Mouse (Mus musculus) layer of hippocampus, postnatal 10 days (tissue): ENCODE results near the gene Tlx1. TPM values are rescaled to one million over a fixed set of nuclear protein-coding genes. Genes with fewer than 3 reads are reported as not detected.

ENCODE experiments used
- DNase-seq, 2 experiments: peaks; one replicate each; pipeline ENCODE4 v3.0.0; 2021; ENCODE audit warnings: low spot score in 2 of 2
- total RNA-seq, 2 experiments: library from RNA; stranded (reverse); gene quantifications; 2 replicates each; pipeline ENCODE4 v1.2.3; 2021

Tlx1 gene
- total RNA-seq, 2 experiments from 2014 or later, result not detected

DNA sequence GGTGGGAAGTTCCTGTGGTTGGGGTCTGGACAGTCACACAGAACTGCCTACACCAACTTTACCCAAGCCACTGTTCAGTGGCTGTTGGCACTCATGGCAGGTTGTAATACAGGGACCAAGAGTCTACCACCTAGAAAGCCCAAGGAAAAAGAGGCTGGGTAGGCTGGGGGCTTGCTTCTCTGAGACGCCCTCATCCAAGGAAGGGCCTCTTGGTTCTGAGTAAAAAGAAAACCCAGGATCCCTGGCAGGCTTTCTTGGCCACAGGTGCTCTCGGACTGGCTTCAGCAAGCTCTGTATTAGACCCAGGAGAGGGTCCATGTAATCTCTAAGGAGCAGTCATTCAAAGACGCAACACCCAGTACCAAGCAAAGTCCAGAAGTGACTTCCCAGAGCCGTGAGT is 7.7 kb downstream of the Tlx1 start:
- no peak for DNase-seq

DNA sequence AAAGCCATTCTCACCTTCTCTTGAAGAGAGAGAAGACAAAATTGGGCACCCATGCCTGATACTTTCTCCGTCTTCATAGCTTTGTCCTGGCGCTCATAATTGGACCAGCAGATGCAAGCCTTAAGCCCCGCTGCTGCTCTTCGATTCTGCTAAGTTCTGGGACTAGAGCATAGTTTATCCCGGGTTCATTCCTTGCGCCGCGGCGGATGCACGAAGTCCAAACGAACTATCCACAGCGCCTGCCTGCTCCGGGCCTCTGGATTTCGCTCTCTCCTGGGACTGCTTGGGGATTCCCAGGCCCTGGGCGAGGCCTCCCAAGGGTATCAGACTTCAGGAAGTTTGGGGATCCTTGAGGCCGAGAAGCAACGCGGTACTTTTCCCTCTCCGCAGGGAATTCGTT is 8.4 kb downstream of the Tlx1 start:
- DNase-seq, result no peak

GRCm38 (mm10) chr19:45159491-45159890 is 9.0 kb downstream of the Tlx1 start:
- DNase-seq, result no peak

GRCm38 (mm10) chr19:45159991-45160390 is 9.5 kb downstream of the Tlx1 start:
- DNase-seq, result no peak

- no peak for DNase-seq
These were observed 10.0 kb downstream of the Tlx1 start for GRCm38 (mm10) chr19:45160523-45160922.

- peak; percentile 76 to 82 for DNase-seq
These were observed 10.6 kb downstream of the Tlx1 start for GRCm38 (mm10) chr19:45161093-45161492.

DNA sequence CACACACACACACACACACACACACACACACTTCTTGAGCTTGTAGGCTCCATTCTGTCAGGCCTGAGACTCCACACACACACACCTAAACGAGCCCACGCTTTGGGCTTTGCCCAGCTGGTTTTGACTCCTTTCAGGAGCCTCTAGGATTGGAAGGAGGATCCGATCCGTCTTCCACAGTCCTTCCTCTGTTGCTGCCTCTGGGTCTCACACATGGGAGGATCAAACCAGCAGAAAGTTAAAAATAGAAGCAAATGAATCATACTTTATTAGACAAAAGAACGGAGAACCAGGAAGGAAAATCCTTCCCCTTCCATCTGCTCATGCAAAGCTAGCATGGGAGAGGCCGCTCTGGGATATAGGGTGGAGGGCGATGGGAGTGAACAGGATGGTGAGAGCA is 11.7 kb downstream of the Tlx1 start:
- no peak for DNase-seq

- DNase-seq, result no peak
These were observed 12.4 kb downstream of the Tlx1 start for GRCm38 (mm10) chr19:45162871-45163270.

GRCm38 (mm10) chr19:45170451-45170850 is 20.0 kb downstream of the Tlx1 start:
- DNase-seq, result peak in 1 of 2 experiments; percentile 2

DNA sequence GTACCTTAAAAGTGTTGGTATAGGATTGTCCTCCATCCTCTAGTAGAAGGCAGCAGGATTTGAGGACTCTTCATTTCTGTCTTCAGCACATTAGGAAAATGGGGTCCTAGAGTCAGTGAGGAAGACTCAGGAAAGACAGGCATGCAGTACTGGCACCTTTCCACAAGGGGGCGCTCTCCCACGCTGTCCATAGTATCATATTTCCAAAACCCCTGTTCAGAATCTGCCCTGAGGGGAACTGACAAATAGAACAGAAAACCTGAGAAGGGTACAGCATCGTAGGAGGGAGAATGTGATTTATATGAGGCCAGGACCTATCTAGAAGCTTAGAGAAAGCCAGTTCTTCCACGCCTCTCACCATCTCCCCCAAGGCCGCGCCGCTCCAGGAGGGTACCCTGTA is 24.3 kb downstream of the Tlx1 start:
- no peak for DNase-seq

DNA sequence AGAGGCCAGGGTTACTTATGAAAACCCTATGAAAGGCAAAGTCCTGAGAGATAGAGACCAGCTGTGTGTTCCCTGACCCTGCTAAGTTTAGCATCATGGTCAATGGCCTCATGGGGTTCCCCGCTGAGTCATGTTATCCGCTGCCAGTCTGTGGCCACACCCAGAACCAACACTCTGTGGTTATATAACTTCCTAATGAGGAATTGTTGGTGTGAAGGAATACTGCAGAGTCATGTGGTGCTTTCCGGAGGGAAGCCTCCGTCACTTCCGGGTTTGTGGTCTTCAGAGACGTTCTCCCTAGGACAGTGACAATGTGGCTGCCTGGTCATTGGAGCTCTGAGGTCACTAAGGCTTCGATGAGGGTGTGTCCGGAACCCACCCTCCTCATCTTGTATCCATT is 25.8 kb downstream of the Tlx1 start:
- no peak for DNase-seq

GRCm38 (mm10) chr19:45177004-45177737 is 26.7 kb downstream of the Tlx1 start:
- peak; percentile 72 to 80 for DNase-seq

GRCm38 (mm10) chr19:45179451-45179850 is 29.0 kb downstream of the Tlx1 start:
- no peak for DNase-seq

DNA sequence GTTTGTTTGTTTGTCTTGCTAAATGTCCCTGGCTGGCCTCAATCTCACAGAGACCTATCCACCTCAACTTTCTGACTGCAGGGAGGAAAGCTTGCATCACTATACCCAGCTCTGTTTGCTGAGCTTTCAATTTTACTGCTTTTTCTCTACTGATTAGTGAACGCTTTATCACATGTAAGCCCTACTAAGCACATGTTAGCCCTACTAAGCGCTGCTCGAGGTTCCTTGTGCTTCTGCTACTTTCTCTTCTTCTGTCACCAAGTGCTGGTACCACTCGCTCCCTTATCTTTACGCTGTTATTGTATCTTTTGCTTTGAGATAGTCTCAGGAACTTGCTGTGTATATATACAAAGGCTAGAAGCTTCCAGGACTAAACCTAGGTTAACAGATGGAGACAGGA is 30.0 kb downstream of the Tlx1 start:
- DNase-seq, result no peak

DNA sequence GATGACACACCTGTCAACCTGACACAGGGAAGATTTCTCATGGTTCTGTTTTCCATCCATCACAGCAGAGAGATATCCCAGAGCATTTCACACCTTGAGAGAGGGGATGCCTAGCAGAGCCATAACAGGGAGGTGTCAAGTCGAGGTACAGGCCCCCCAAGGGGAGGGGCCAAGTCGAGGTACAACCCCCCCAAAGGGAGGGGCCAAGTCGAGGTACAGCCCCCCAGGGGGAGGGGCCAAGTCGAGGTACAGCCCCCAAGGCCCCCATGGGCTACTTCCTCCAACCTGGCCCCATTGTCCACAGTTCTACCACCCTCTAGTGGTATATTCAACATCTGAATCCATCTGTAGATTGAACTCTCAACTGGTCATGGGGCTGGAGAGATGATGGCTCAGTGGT is 44.2 kb downstream of the Tlx1 start:
- no peak for DNase-seq

DNA sequence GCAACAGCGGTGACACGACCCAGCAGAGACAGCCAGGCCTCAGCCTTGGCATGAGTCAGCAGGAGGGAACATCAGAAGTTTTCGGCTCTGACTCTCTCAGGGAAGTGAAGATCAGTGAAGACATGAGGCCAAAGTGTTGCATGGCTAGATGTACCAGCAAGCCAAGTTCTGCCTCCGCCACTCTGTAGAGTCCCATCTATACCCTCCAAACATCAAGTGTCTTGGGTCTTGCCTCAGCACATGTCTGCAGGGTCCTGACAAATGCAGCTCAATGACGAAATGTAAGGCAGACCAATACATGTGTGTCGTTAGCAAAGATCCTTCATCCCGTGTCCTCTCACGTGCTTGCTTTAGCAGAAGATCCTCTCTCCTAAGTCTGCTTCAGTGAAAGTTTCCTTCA is 46.5 kb downstream of the Tlx1 start:
- peak in 1 of 2 experiments; percentile 4 for DNase-seq

- DNase-seq, result peak in 1 of 2 experiments; percentile 3
These were observed 55.0 kb downstream of the Tlx1 start for GRCm38 (mm10) chr19:45205311-45206105.

Other genes starting within 250 kb of the Tlx1 start
- gene Slf2, start 219.5 kb upstream of the Tlx1 start, total RNA-seq, result 10 to 100 TPM; 32.4 to 35.3 TPM
- 10 to 100 TPM; 61.8 to 69.2 TPM for gene Sema4g, start 161.6 kb upstream of the Tlx1 start, total RNA-seq
- 10 to 100 TPM; 14.1 to 15.1 TPM for gene Twnk, start 145.0 kb upstream of the Tlx1 start, total RNA-seq
- gene Mrpl43, start 144.2 kb upstream of the Tlx1 start, total RNA-seq, result 10 to 100 TPM; 45.3 to 48.9 TPM
- gene Lzts2, start 136.3 kb upstream of the Tlx1 start, total RNA-seq, result 10 to 100 TPM; 21.3 to 23.2 TPM
- 1 to 10 TPM; 3.2 to 3.3 TPM for gene Pdzd7, start 105.0 kb upstream of the Tlx1 start, total RNA-seq
- gene Sfxn3, start 103.2 kb upstream of the Tlx1 start, total RNA-seq, result 100 to 1,000 TPM; 103 to 124 TPM
- gene Kazald1, start 75.4 kb upstream of the Tlx1 start, total RNA-seq, result 1 to 10 TPM; 1.8 to 2.1 TPM
- gene Lbx1, start 85.1 kb downstream of the Tlx1 start, total RNA-seq, result not detected
- 10 to 100 TPM; 79.1 to 87.1 TPM for gene Btrc, start 213.1 kb downstream of the Tlx1 start, total RNA-seq